Mouse (Mus musculus) hindbrain, embryonic 11.5 days (tissue): ENCODE data around the gene Armh3. TPM values are rescaled to one million over a fixed set of nuclear protein-coding genes. Genes with fewer than 3 reads are reported as not detected.

Experiments
- ATAC-seq: fragments of 200-750 bp; cut with Nextera tagmentation; 2 replicates; pipeline ENCODE4 v1.8.0; 2017; ENCODE audit warnings: mild to moderate bottlenecking, moderate TSS enrichment, moderate library complexity; ENCODE audit not compliant: low FRiP score
- DNase-seq: peaks from one replicate; pipeline ENCODE4 v3.0.0-alpha.2; 2015; ENCODE audit warnings: low spot score
- H3K27ac ChIP-seq: fragments of 300-500 bp; sonication (generic); 2 replicates; pipeline ENCODE4 v1.5.1; 2014; ENCODE audit warnings: mild to moderate bottlenecking, low read depth, low read length
- H3K27me3 ChIP-seq: fragments of 300-500 bp; sonication (generic); 2 replicates; pipeline ENCODE4 v1.6.1; 2014; ENCODE audit warnings: mild to moderate bottlenecking, low read length, moderate library complexity, mixed read lengths; ENCODE audit not compliant: control insufficient read depth, insufficient read depth
- H3K36me3 ChIP-seq: fragments of 300-500 bp; sonication (generic); 2 replicates; pipeline ENCODE4 v1.6.1; 2014; ENCODE audit warnings: mild to moderate bottlenecking, low read length, moderate library complexity, mixed read lengths; ENCODE audit not compliant: control insufficient read depth, insufficient read depth
- H3K4me1 ChIP-seq: fragments of 300-500 bp; sonication (generic); replicated peaks from 2 replicates; pipeline ENCODE4 v1.6.1; 2014; ENCODE audit warnings: low read length, mixed read lengths; ENCODE audit not compliant: control insufficient read depth, insufficient read depth
- H3K4me2 ChIP-seq: fragments of 300-500 bp; sonication (generic); replicated peaks from 2 replicates; pipeline ENCODE4 v1.6.1; 2014; ENCODE audit warnings: mild to moderate bottlenecking, low read depth, low read length
- H3K4me3 ChIP-seq: fragments of 300-500 bp; sonication (generic); 2 replicates; pipeline ENCODE4 v1.5.1; 2014; ENCODE audit warnings: low read depth, low read length
- H3K9ac ChIP-seq: fragments of 300-500 bp; sonication (generic); 2 replicates; pipeline ENCODE4 v1.6.1; 2014; ENCODE audit warnings: low read depth, low read length
- H3K9me3 ChIP-seq: fragments of 300-500 bp; sonication (generic); 2 replicates; pipeline ENCODE4 v1.6.1; 2016; ENCODE audit warnings: low read length; ENCODE audit not compliant: control insufficient read depth
- WGBS: fragments of 180-500 bp; shearing (Covaris S2); extraction: QIAGEN DNeasy Blood & Tissue Kit; methylation state at CpG from one replicate; pipeline ENCODE4 v1.1.7; 2014; 5-methylcytosine and 5-hydroxymethylcytosine counted together
- polyA plus RNA-seq: library from polyadenylated mRNA; unstranded; fragments of >200 nt; fragmentation: Nextera tagmentation; extraction: Ambion mirVana; gene quantifications from 2 replicates; pipeline ENCODE4 v1.2.1, GENCODE M21; 2014

Armh3 gene
- polyA plus RNA-seq, 1 experiment from 2014 or later, result 15.3 TPM

GRCm38 (mm10) chr19:45988238-45988637, 10.1 kb downstream of the Armh3 start:
- no peak for DNase-seq
- Histone ChIP-seq H3K9me3 (no peaks in the 10 kb centered on the region), H3K4me1 (no peaks in the 10 kb centered on the region), H3K36me3 (no peaks in the 10 kb centered on the region), H3K27me3 (no peaks in the 10 kb centered on the region), H3K4me2 (no peak overlapping the region), H3K4me3 (no peak overlapping the region), H3K27ac (no peak overlapping the region), H3K9ac (no peak overlapping the region)
- WGBS, result 97% methylated on average over 3 of the region's 3 CpGs
- ATAC-seq, result no peak

- no peaks in the 10 kb centered on the region for H3K36me3 ChIP-seq
- no peak overlapping the region for H3K4me3 ChIP-seq
- H3K27ac ChIP-seq, result no peak overlapping the region
- ATAC-seq (no peak), DNase-seq (no peak)
- no peak overlapping the region for H3K9ac ChIP-seq
- no peaks in the 10 kb centered on the region for H3K4me1 ChIP-seq
- H3K4me2 ChIP-seq, result no peak overlapping the region
- no peaks in the 10 kb centered on the region for H3K27me3 ChIP-seq
- no peaks in the 10 kb centered on the region for H3K9me3 ChIP-seq
Measured at GRCm38 (mm10) chr19:45984379-45984778, 13.9 kb downstream of the Armh3 start.

- Histone ChIP-seq H3K4me1 (no peaks in the 10 kb centered on the region), H3K27ac (no peak overlapping the region), H3K4me2 (no peak overlapping the region), H3K36me3 (no peaks in the 10 kb centered on the region), H3K27me3 (no peaks in the 10 kb centered on the region), H3K9me3 (no peaks in the 10 kb centered on the region), H3K9ac (no peak overlapping the region), H3K4me3 (no peak overlapping the region)
- DNase-seq, result no peak
- no peak for ATAC-seq
- 32% methylated on average over 5 of the region's 5 CpGs for WGBS
Measured at GRCm38 (mm10) chr19:45960770-45961169, 37.5 kb downstream of the Armh3 start.

- Histone ChIP-seq H3K9me3 (no peaks in the 10 kb centered on the region), H3K27ac (no peak overlapping the region), H3K27me3 (no peaks in the 10 kb centered on the region), H3K4me2 (no peak overlapping the region), H3K36me3 (no peaks in the 10 kb centered on the region), H3K4me3 (no peak overlapping the region), H3K9ac (no peak overlapping the region), H3K4me1 (no peaks in the 10 kb centered on the region)
- ATAC-seq, result no peak
- WGBS, result 96% methylated on average over 7 of the region's 7 CpGs
- DNase-seq, result no peak
Measured at GRCm38 (mm10) chr19:45956736-45957135, 41.6 kb downstream of the Armh3 start.

- H3K27ac ChIP-seq, result no peak overlapping the region
- 13% methylated on average over 3 of the region's 3 CpGs for WGBS
- no peak overlapping the region for H3K4me3 ChIP-seq
- H3K9ac ChIP-seq, result no peak overlapping the region
- H3K27me3 ChIP-seq, result no peaks in the 10 kb centered on the region
- no peaks in the 10 kb centered on the region for H3K36me3 ChIP-seq
- peak; percentile 48 for DNase-seq
- H3K4me2 ChIP-seq, result no peak overlapping the region
- no peak for ATAC-seq
- H3K4me1 ChIP-seq, result no peaks in the 10 kb centered on the region
- no peaks in the 10 kb centered on the region for H3K9me3 ChIP-seq
Measured at GRCm38 (mm10) chr19:45953286-45953685, 45.0 kb downstream of the Armh3 start.

GRCm38 (mm10) chr19:45949236-45949635, 49.1 kb downstream of the Armh3 start:
- 86% methylated on average over 6 of the region's 6 CpGs for WGBS
- Histone ChIP-seq H3K4me3 (no peak overlapping the region), H3K27ac (no peak overlapping the region), H3K36me3 (no peaks in the 10 kb centered on the region), H3K27me3 (no peaks in the 10 kb centered on the region), H3K9me3 (no peaks in the 10 kb centered on the region), H3K4me1 (no peaks in the 10 kb centered on the region), H3K9ac (no peak overlapping the region), H3K4me2 (no peak overlapping the region)
- DNase-seq (no peak), ATAC-seq (no peak)

- ATAC-seq, result no peak
Measured at GRCm38 (mm10) chr19:45947764-45948163, 50.5 kb downstream of the Armh3 start.

GRCm38 (mm10) chr19:45947286-45947685, 51.0 kb downstream of the Armh3 start:
- no peak overlapping the region for H3K4me2 ChIP-seq
- H3K4me3 ChIP-seq, result no peak overlapping the region
- no peaks in the 10 kb centered on the region for H3K27me3 ChIP-seq
- ATAC-seq (no peak), DNase-seq (no peak)
- no peak overlapping the region for H3K9ac ChIP-seq
- no peak overlapping the region for H3K27ac ChIP-seq
- no peaks in the 10 kb centered on the region for H3K4me1 ChIP-seq
- H3K36me3 ChIP-seq, result no peaks in the 10 kb centered on the region
- no peaks in the 10 kb centered on the region for H3K9me3 ChIP-seq
- WGBS, result 94% methylated on average over 2 of the region's 2 CpGs

More at GRCm38 (mm10) chr19:45947764-45948163, 50.5 kb downstream of the Armh3 start:
- 88% methylated on average over 2 of the region's 2 CpGs for WGBS
- H3K9ac ChIP-seq, result no peak overlapping the region
- H3K4me2 ChIP-seq, result no peak overlapping the region
- no peaks in the 10 kb centered on the region for H3K27me3 ChIP-seq
- H3K9me3 ChIP-seq, result no peaks in the 10 kb centered on the region
- no peaks in the 10 kb centered on the region for H3K4me1 ChIP-seq
- H3K4me3 ChIP-seq, result no peak overlapping the region
- no peaks in the 10 kb centered on the region for H3K36me3 ChIP-seq
- no peak for DNase-seq
- H3K27ac ChIP-seq, result no peak overlapping the region

GRCm38 (mm10) chr19:45946541-45946940, 51.7 kb downstream of the Armh3 start:
- no peaks in the 10 kb centered on the region for H3K36me3 ChIP-seq
- no peaks in the 10 kb centered on the region for H3K27me3 ChIP-seq
- H3K4me3 ChIP-seq, result no peak overlapping the region
- WGBS, result 89% methylated on average over 9 of the region's 9 CpGs
- DNase-seq, result no peak
- H3K27ac ChIP-seq, result no peak overlapping the region
- no peak overlapping the region for H3K4me2 ChIP-seq
- no peaks in the 10 kb centered on the region for H3K9me3 ChIP-seq
- ATAC-seq, result no peak
- no peaks in the 10 kb centered on the region for H3K4me1 ChIP-seq
- H3K9ac ChIP-seq, result no peak overlapping the region
